Mouse (Mus musculus): ENCODE measurements around the gene Fam8a1. TPM values are rescaled to one million over a fixed set of nuclear protein-coding genes. Genes with fewer than 3 reads are reported as not detected.
A peak's percentile ranks its signal among the peaks of the same experiment; 100 is the strongest.

Fam8a1 gene
- 10 to 100 TPM; 86.4 to 87.4 TPM for total RNA-seq (2021)
- long read RNA-seq, experiment 1, transcript Fam8a1-201 (5 exons, 3,664 nt): major isoform, 23 of 28 reads
- long read RNA-seq, experiment 1, partial matches to known transcripts: 3 of 28 reads
- long read RNA-seq, experiment 1, other reads (novel, unspliced or antisense): 2 of 28 reads
- long read RNA-seq, experiment 2, transcript Fam8a1-201 (5 exons, 3,664 nt): major isoform, 19 of 31 reads
- long read RNA-seq, experiment 2, partial matches to known transcripts: 6 of 31 reads
- long read RNA-seq, experiment 2, other reads (novel, unspliced or antisense): 6 of 31 reads

- peak; percentile 91 to 96 for DNase-seq (ENCODE audit: extremely low spot score in 1 of 2, low spot score in 2 of 2)
- H3K27ac ChIP-seq: peak within 1 kb of the TSS; percentile 94
- H3K4me3 ChIP-seq: peak within 1 kb of the TSS; percentile 73
- no peak for TF ChIP-seq CTCF (IDR thresholded peaks at IDR 0.05)
- intact Hi-C loops (cut with DNase I): loop anchor here (10.0 kb wide), 1 partner anchor 254 kb away; the partner anchor contains the start of gene Rbm24
These were observed at the start of gene Fam8a1 for GRCm38 (mm10) chr13:46669048-46669619. TSS of gene Fam8a1 (plus strand) at chr13:46669522.

DNA sequence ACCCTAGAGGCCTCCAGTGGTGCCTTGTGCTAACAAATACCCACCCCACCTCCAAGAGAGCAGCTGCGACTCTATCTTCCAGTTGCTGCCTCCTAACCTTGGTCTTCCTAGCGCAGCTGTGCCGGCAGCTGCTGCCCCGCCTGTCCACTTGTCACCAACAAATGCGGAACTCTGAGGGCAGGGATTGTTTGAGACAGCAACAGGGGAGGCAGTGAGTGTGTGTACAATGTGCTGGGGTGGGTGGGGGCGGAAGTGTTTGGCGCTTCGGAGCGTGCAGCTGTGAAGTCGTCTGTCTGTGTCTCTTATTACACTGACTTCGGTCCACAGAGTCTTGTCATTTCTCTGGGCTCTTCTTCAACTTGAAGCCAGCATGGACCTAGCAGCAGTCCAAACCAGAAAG is 49.7 kb upstream of the Fam8a1 start:
- no peak overlapping the region for H3K27ac ChIP-seq

GRCm38 (mm10) chr13:46620964-46621757 is 48.2 kb upstream of the Fam8a1 start:
- intact Hi-C loops (cut with DNase I): no loop called here
- TF ChIP-seq CTCF (IDR thresholded peaks at IDR 0.05): no peak
- Histone ChIP-seq H3K27ac (no peak overlapping the region), H3K4me3 (no peak overlapping the region)
- no peak for DNase-seq (ENCODE audit: extremely low spot score in 1 of 2, low spot score in 2 of 2)

More for the DNA sequence above, 49.7 kb upstream of the Fam8a1 start:
- intact Hi-C loops (cut with DNase I): no loop called here
- TF ChIP-seq CTCF (IDR thresholded peaks at IDR 0.05): no peak
- no peak overlapping the region for H3K4me3 ChIP-seq
- no peak for DNase-seq (ENCODE audit: extremely low spot score in 1 of 2, low spot score in 2 of 2)

DNA sequence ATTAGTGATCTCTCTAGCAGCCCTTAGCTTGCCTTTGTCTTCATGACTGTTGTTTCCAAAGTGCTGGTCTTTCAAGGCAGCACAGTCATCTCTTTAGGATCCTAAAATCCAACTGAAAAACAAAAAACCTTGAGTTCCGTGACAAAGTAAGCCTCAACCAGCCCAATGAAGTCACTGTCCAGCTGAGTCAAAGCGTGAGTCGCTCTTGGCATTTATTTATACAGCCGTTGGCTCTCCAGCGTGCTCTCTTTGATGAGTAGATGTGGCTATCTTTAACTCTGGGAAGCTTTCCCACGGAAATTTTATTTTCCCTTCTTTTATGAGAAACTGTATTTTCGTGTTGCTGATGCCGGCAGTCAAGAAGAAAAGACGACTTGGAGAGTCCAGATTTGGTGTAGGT is 42.7 kb upstream of the Fam8a1 start:
- no peak for TF ChIP-seq CTCF (IDR thresholded peaks at IDR 0.05)
- intact Hi-C loops (cut with DNase I): no loop called here
- peak overlapping the region; percentile 63 for H3K27ac ChIP-seq
- H3K4me3 ChIP-seq: no peak overlapping the region
- no peak for DNase-seq (ENCODE audit: extremely low spot score in 1 of 2, low spot score in 2 of 2)

DNA sequence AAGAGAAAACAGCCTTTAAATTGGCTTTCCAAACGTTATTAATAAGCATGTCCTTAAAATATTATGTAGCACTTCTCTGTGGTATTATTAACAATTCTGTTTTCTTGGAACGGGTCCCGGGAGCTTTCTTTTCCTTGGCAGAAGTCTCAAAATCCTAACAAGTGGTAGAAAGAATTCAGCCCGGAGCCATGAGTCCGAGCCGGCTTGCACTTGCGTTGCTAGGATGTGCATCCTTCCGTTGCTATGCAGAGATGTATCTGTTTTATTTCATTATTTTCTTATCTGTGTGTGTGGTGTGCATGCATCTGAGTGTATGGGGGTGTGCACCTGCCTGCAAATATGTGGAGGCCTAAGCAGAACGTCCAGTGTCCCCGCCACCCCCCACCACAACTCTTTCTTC is 41.5 kb upstream of the Fam8a1 start:
- Histone ChIP-seq H3K27ac (no peak overlapping the region), H3K4me3 (no peak overlapping the region)
- peak in 1 of 2 experiments; percentile 51 for DNase-seq (ENCODE audit: extremely low spot score in 1 of 2, low spot score in 2 of 2)
- no peak for TF ChIP-seq CTCF (IDR thresholded peaks at IDR 0.05)
- intact Hi-C loops (cut with DNase I): no loop called here

GRCm38 (mm10) chr13:46629391-46629790 is 39.9 kb upstream of the Fam8a1 start:
- Histone ChIP-seq H3K4me3 (no peak overlapping the region), H3K27ac (no peak overlapping the region)
- TF ChIP-seq CTCF (IDR thresholded peaks at IDR 0.05): no peak
- intact Hi-C loops (cut with DNase I): no loop called here
- DNase-seq (ENCODE audit: extremely low spot score in 1 of 2, low spot score in 2 of 2): no peak

DNA sequence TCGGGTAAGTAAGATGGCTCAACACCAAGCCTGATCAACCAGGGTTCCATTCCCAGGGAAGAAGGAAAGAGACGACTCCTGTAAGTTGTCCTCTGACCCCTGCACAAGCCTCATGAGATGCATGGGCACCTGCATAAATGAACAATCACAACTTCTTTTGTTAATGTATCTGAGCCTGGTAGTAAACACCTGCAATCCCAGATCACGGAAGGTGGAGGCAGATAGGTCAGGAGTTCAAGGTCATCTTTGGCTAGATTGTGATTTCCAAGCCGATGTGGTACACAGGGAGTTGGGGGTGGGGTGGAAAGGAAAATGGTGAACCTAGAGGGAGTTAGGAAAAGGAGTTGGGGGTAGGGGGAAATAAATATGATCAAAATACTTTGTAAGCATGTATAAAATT is 36.5 kb upstream of the Fam8a1 start:
- no peak overlapping the region for H3K4me3 ChIP-seq
- peak overlapping the region; percentile 86 for H3K27ac ChIP-seq
- no peak for TF ChIP-seq CTCF (IDR thresholded peaks at IDR 0.05)
- no peak for DNase-seq (ENCODE audit: extremely low spot score in 1 of 2, low spot score in 2 of 2)
- intact Hi-C loops (cut with DNase I): no loop called here

- TF ChIP-seq CTCF (IDR thresholded peaks at IDR 0.05): no peak
- H3K4me3 ChIP-seq: 0 out of 2 replicates have a peak overlapping the region, but pooled peaks have one; percentile 0
These were observed 35.8 kb upstream of the Fam8a1 start for GRCm38 (mm10) chr13:46633320-46634132.

GRCm38 (mm10) chr13:46634133-46634488 is 35.2 kb upstream of the Fam8a1 start:
- no peak for TF ChIP-seq CTCF (IDR thresholded peaks at IDR 0.05)
- Histone ChIP-seq H3K27ac (peak overlapping the region; percentile 86), H3K4me3 (0 out of 2 replicates have a peak overlapping the region, but pooled peaks have one; percentile 0)
- no peak for DNase-seq (ENCODE audit: extremely low spot score in 1 of 2, low spot score in 2 of 2)
- intact Hi-C loops (cut with DNase I): no loop called here

More at GRCm38 (mm10) chr13:46633320-46634132, 35.8 kb upstream of the Fam8a1 start:
- peak overlapping the region; percentile 86 for H3K27ac ChIP-seq
- DNase-seq (ENCODE audit: extremely low spot score in 1 of 2, low spot score in 2 of 2): peak; percentile 44 to 57
- intact Hi-C loops (cut with DNase I): no loop called here

GRCm38 (mm10) chr13:46640608-46641468 is 28.5 kb upstream of the Fam8a1 start:
- no peak overlapping the region for H3K27ac ChIP-seq
- intact Hi-C loops (cut with DNase I): no loop called here
- DNase-seq (ENCODE audit: extremely low spot score in 1 of 2, low spot score in 2 of 2): no peak
- TF ChIP-seq CTCF (IDR thresholded peaks at IDR 0.05): no peak
- no peak overlapping the region for H3K4me3 ChIP-seq

Measured in left cerebral cortex, adult 2 months (tissue).